Mouse (Mus musculus) forebrain, embryonic 10.5 days (tissue): ENCODE results near the gene Ippk. TPM values are rescaled to one million over a fixed set of nuclear protein-coding genes. Genes with fewer than 3 reads are reported as not detected.

Experiments
- DNase-seq: peaks from one replicate; pipeline ENCODE4 v3.0.0-alpha.2; 2017; ENCODE audit warnings: low spot score; ENCODE audit errors: extremely low spot score
- H3K27ac ChIP-seq: fragments of 300-500 bp; sonication (generic); 2 replicates; pipeline ENCODE4 v1.5.1; 2016; ENCODE audit warnings: mild to moderate bottlenecking
- H3K27me3 ChIP-seq: fragments of 300-500 bp; sonication (generic); 2 replicates; pipeline ENCODE4 v1.6.1; 2016; ENCODE audit warnings: mild to moderate bottlenecking; ENCODE audit not compliant: poor library complexity, severe bottlenecking
- H3K36me3 ChIP-seq: fragments of 300-500 bp; sonication (generic); replicated peaks from 2 replicates; pipeline ENCODE4 v1.6.1; 2016; ENCODE audit warnings: mild to moderate bottlenecking, moderate library complexity
- H3K4me1 ChIP-seq: fragments of 300-500 bp; sonication (generic); 2 replicates; pipeline ENCODE4 v1.6.1; 2016
- H3K4me3 ChIP-seq: fragments of 300-500 bp; sonication (generic); 2 replicates; pipeline ENCODE4 v1.5.1; 2016; ENCODE audit warnings: mild to moderate bottlenecking, moderate library complexity
- H3K9me3 ChIP-seq: fragments of 300-500 bp; sonication (generic); 2 replicates; pipeline ENCODE4 v1.6.1; 2016; ENCODE audit warnings: mild to moderate bottlenecking, moderate library complexity
- WGBS: fragments of 180-500 bp; shearing (Covaris S2); methylation state at CpG from one replicate; pipeline ENCODE4 v1.1.7; 2016; 5-methylcytosine and 5-hydroxymethylcytosine counted together
- polyA plus RNA-seq: library from polyadenylated mRNA; unstranded; fragments of >200 nt; fragmentation: Nextera tagmentation; extraction: Ambion mirVana; gene quantifications from 2 replicates; pipeline ENCODE4 v1.2.1, GENCODE M21; 2016

Gene Ippk
- polyA plus RNA-seq = 18.7 and 20.4 TPM in 2 replicates

DNA sequence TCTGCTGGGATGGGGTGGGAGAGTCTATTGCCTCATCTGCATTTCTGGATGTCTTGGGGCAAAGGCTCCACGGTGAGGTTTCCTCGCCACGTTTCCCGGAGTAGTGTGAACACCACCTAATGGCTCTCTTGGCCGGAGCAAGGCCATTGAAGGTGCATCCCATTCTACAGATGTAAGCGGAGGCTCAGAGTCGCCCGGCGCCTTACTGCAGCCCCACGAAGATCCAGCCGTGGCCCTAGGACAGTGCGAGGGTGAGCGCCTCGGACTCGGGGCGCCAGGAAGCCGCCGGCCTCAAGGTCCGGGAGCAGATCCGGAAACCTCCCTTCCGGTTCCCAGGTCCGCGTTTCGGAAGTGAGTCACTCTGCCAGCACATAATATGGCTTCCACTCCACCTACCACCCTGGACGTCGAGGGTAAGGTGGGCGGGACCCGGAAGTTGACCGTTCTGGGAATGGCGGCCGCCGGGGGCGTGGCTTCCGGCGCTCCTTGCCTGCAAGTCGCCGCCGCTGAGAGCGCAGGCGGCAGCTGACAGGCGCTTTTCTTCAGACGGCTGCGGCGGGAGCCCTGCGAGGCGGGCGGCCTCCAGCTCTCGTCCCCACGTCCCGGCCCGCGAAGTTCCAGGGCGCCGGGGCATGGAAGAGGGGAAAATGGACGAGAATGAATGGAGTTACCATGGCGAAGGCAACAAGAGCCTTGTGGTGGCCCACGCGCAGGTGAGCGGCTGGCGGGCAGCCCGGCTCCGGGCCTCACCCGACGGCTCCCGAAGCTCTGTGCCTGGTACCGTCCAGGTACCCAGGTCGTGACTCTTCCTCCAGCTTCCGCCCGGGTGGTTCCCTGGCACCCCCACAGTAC lies at the start of gene Ippk:
Ippk (plus strand) TSS at position 496 of the 852 bp plus-strand sequence.
- Histone ChIP-seq H3K4me1 (peaks cover 29% of the 10 kb centered on the region), H3K9me3 (no peaks in the 10 kb centered on the region), H3K27ac (peak within 1 kb of the TSS; percentile 92), H3K4me3 (peak within 1 kb of the TSS; percentile 77), H3K27me3 (no peaks in the 10 kb centered on the region), H3K36me3 (0 out of 2 replicates have a peak, but pooled peaks cover 6% of the 10 kb centered on the region)
- DNase-seq = peak; percentile 99
- under 1% methylated on average over 69 of the region's 69 CpGs for WGBS

DNA sequence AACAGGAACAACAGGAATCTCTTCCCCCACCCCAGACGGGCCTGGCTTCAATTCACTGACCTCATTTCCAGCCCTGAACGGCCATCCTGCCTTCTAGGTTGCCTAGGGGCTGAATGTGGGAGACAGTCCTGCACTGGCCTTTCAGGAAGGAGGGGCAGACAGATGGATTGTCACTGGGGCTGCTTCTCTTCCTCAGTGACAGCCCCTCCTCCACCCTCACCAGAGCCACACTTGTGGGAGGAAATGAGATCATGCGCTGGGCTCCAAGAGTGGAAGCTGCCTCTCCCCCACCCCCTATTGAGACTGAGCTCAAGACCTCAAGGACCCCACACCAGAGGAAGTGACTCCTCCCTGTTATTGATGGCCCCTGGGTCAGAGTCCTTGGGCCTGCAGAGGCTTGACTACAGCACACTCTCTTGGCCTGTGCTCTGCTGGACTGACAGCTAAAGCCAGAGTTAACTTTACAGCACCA lies 49.6 kb upstream of the Ippk start:
- no peak for DNase-seq
- H3K9me3 ChIP-seq = no peaks in the 10 kb centered on the region
- H3K4me3 ChIP-seq = no peak overlapping the region
- 68% methylated on average over 3 of the region's 3 CpGs for WGBS
- H3K27ac ChIP-seq = peak overlapping the region; percentile 67
- peaks cover 71% of the 10 kb centered on the region for H3K36me3 ChIP-seq
- H3K4me1 ChIP-seq = peaks cover 30% of the 10 kb centered on the region
- H3K27me3 ChIP-seq = no peaks in the 10 kb centered on the region

- no peak overlapping the region for H3K4me3 ChIP-seq
- H3K27me3 ChIP-seq = no peaks in the 10 kb centered on the region
- H3K4me1 ChIP-seq = peaks cover 23% of the 10 kb centered on the region
- H3K36me3 ChIP-seq = peaks cover 81% of the 10 kb centered on the region
- no peaks in the 10 kb centered on the region for H3K9me3 ChIP-seq
- 0 out of 2 replicates have a peak overlapping the region, but pooled peaks have one; percentile 11 for H3K27ac ChIP-seq
- WGBS = 90% methylated on average over 9 of the region's 9 CpGs
- DNase-seq = no peak
These were observed 48.5 kb upstream of the Ippk start for GRCm38 (mm10) chr13:49372370-49373060.

- Histone ChIP-seq H3K27ac (no peak overlapping the region), H3K9me3 (no peaks in the 10 kb centered on the region), H3K27me3 (no peaks in the 10 kb centered on the region), H3K4me1 (peaks cover 23% of the 10 kb centered on the region), H3K4me3 (no peak overlapping the region), H3K36me3 (peaks cover 96% of the 10 kb centered on the region)
- no peak for DNase-seq
- WGBS = 88% methylated on average over 6 of the region's 6 CpGs
These were observed 46.7 kb upstream of the Ippk start for GRCm38 (mm10) chr13:49374304-49374703.

DNA sequence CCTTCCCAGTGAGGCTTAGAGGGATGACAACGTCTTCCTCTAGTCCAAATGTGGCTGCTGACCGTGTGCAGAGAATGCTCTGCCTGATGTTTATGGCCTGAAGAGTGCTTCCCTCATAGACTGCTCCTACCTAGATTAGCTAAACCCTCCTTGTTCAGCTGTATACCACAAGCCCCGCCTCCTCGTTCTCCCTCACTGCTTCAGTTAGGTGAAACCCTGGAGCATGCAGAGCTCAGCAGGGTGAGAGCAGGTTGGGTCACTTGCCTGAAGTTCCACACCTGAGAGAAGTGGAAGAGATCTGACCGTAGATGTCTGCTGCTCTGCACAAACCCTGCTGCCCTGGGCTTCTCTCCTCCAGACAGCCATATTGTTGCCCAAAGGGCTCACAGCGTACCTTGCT lies 46.3 kb upstream of the Ippk start:
- H3K4me1 ChIP-seq = peaks cover 23% of the 10 kb centered on the region
- no peaks in the 10 kb centered on the region for H3K27me3 ChIP-seq
- H3K9me3 ChIP-seq = no peaks in the 10 kb centered on the region
- DNase-seq = no peak
- peaks cover 96% of the 10 kb centered on the region for H3K36me3 ChIP-seq
- 90% methylated on average over 6 of the region's 6 CpGs for WGBS
- no peak overlapping the region for H3K4me3 ChIP-seq
- H3K27ac ChIP-seq = no peak overlapping the region

DNA sequence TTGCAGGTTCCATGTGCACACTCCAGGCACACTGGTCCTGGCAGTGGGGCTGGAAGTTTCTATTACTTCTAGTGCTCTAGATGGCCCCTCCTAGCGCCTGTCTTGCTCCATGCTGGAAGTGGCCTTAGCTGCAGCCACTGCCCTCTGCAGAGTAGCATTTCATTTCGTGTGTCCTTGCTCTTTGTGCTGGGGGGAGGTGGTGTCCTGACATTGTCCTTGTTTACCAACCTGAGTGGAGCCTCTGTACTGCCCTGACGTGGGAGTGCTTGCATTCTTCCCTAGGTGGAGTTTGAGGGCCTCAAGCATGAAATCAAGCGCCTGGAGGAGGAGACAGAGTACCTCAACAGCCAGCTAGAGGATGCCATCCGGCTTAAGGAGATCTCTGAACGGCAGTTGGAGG lies 43.4 kb upstream of the Ippk start:
- no peak for DNase-seq
- Histone ChIP-seq H3K4me3 (no peak overlapping the region), H3K4me1 (no peaks in the 10 kb centered on the region), H3K27me3 (no peaks in the 10 kb centered on the region), H3K36me3 (peaks cover 96% of the 10 kb centered on the region), H3K27ac (no peak overlapping the region), H3K9me3 (no peaks in the 10 kb centered on the region)
- WGBS = 86% methylated on average over 6 of the region's 6 CpGs

DNA sequence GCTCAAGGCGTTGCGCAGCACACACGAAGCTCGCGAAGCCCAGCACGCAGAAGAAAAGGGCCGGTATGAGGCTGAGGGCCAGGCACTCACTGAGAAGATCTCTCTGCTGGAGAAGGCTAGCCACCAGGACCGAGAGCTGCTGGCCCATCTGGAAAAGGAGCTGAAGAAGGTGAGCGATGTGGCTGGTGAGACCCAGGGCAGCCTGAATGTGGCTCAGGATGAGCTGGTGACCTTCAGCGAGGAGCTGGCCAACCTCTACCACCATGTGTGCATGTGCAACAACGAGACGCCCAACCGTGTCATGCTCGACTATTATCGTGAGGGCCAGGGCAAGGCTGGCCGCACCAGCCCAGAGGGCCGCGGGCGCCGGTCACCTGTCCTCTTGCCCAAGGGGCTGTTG lies 41.7 kb upstream of the Ippk start:
- no peaks in the 10 kb centered on the region for H3K9me3 ChIP-seq
- no peak for DNase-seq
- no peaks in the 10 kb centered on the region for H3K27me3 ChIP-seq
- no peak overlapping the region for H3K27ac ChIP-seq
- WGBS = 96% methylated on average over 20 of the region's 20 CpGs
- no peaks in the 10 kb centered on the region for H3K4me1 ChIP-seq
- peaks cover 100% of the 10 kb centered on the region for H3K36me3 ChIP-seq
- H3K4me3 ChIP-seq = no peak overlapping the region

GRCm38 (mm10) chr13:49381230-49381629 lies 39.8 kb upstream of the Ippk start:
- peaks cover 98% of the 10 kb centered on the region for H3K36me3 ChIP-seq
- H3K4me1 ChIP-seq = no peaks in the 10 kb centered on the region
- H3K9me3 ChIP-seq = no peaks in the 10 kb centered on the region
- 36% methylated on average over 3 of the region's 3 CpGs for WGBS
- no peaks in the 10 kb centered on the region for H3K27me3 ChIP-seq
- H3K4me3 ChIP-seq = no peak overlapping the region
- no peak overlapping the region for H3K27ac ChIP-seq
- peak; percentile 67 for DNase-seq

GRCm38 (mm10) chr13:49382997-49383396 lies 38.1 kb upstream of the Ippk start:
- no peaks in the 10 kb centered on the region for H3K4me1 ChIP-seq
- H3K36me3 ChIP-seq = peaks cover 92% of the 10 kb centered on the region
- WGBS = 95% methylated on average over 23 of the region's 23 CpGs

GRCm38 (mm10) chr13:49384751-49385463 lies 36.1 kb upstream of the Ippk start:
- H3K9me3 ChIP-seq = no peaks in the 10 kb centered on the region

More at GRCm38 (mm10) chr13:49382997-49383396, 38.1 kb upstream of the Ippk start:
- no peaks in the 10 kb centered on the region for H3K9me3 ChIP-seq
- no peak overlapping the region for H3K27ac ChIP-seq
- DNase-seq = no peak
- H3K27me3 ChIP-seq = no peaks in the 10 kb centered on the region
- no peak overlapping the region for H3K4me3 ChIP-seq

GRCm38 (mm10) chr13:49391374-49391773 lies 29.7 kb upstream of the Ippk start:
- WGBS = 96% methylated on average over 2 of the region's 2 CpGs
- Histone ChIP-seq H3K4me1 (no peaks in the 10 kb centered on the region), H3K4me3 (no peak overlapping the region), H3K36me3 (peaks cover 38% of the 10 kb centered on the region), H3K9me3 (0 out of 2 replicates have a peak, but pooled peaks cover 3% of the 10 kb centered on the region), H3K27ac (no peak overlapping the region), H3K27me3 (no peaks in the 10 kb centered on the region)
- DNase-seq = no peak

More at GRCm38 (mm10) chr13:49384751-49385463, 36.1 kb upstream of the Ippk start:
- Histone ChIP-seq H3K27ac (no peak overlapping the region), H3K4me3 (no peak overlapping the region), H3K36me3 (peaks cover 85% of the 10 kb centered on the region), H3K4me1 (no peaks in the 10 kb centered on the region), H3K27me3 (no peaks in the 10 kb centered on the region)
- no peak for DNase-seq
- 88% methylated on average over 16 of the region's 16 CpGs for WGBS

DNA sequence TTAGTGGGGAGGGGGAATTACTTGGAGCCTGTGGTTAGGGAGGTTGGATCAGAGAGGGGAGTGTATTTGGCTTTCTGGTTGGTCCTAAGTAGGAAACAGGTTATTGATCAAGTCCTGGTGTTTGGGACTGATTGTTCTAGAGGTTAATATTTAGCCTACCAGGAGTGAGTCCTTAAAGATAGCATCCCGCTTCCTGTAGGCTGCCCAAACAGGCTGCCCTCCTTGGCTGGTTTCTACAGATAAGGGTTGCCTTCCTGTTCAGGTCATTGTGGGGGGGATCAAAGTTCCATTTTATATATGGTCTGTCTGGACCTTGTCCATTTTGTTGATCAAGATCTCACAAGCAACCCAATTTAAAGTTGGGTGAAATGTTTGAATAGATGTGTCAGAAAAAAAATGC lies 27.5 kb upstream of the Ippk start:
- 86% methylated on average over 1 of the region's 1 CpGs for whole genome bisulfite sequencing
- Histone ChIP-seq H3K9me3 (0 out of 2 replicates have a peak, but pooled peaks cover 3% of the 10 kb centered on the region), H3K4me3 (no peak overlapping the region), H3K36me3 (peaks cover 27% of the 10 kb centered on the region), H3K27me3 (no peaks in the 10 kb centered on the region), H3K4me1 (no peaks in the 10 kb centered on the region), H3K27ac (no peak overlapping the region)
- DNase-seq = no peak
